Mouse (Mus musculus): ENCODE measurements at regions not wholly inside any gene's neighbourhood (a gene's known extent, or its start where the extent isn't known, plus 50 kb on each side); places are given as distances from the start of the nearest gene placed in this dataset.

GRCm38 (mm10) chr8:87177620-87178019 is 292.6 kb upstream of the N4bp1 start:
- intact Hi-C loops (cut with DNase I): no loop called here
- TF ChIP-seq CTCF (IDR thresholded peaks at IDR 0.05): no peak
- H3K4me3 ChIP-seq: no peak overlapping the region
- H3K27ac ChIP-seq: no peak overlapping the region
- no peak for DNase-seq

- intact Hi-C loops (cut with DNase I): no loop called here
- Histone ChIP-seq H3K4me3 (no peak overlapping the region), H3K27ac (no peak overlapping the region)
- no peak for DNase-seq
- no peak for TF ChIP-seq CTCF (IDR thresholded peaks at IDR 0.05)
Observed at GRCm38 (mm10) chr8:87175097-87175496, 290.0 kb upstream of the N4bp1 start.

GRCm38 (mm10) chr8:87173720-87174119 is 288.7 kb upstream of the N4bp1 start:
- no peak for DNase-seq
- intact Hi-C loops (cut with DNase I): no loop called here
- no peak for TF ChIP-seq CTCF (IDR thresholded peaks at IDR 0.05)
- H3K27ac ChIP-seq: no peak overlapping the region
- H3K4me3 ChIP-seq: no peak overlapping the region

DNA sequence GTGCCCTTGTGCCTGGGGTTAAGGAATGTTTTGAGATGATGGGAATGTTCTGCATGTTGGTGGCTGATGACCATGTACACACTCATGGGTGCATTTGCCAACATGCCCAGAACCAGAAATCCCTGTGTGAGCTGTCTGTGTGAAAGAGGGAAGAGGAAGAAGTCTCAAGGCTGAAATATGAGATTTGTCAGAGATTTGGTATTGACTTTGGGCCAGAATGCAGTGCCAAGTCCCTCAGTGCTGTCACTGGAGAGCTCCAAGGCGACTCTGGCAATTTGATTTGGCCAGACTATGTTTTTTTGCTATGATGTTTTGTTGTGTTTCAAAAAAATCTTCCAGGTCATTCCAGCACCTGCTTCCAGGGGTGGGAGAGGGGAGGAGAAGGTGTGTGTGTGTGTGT is 281.7 kb upstream of the N4bp1 start:
- Histone ChIP-seq H3K27ac (no peak overlapping the region), H3K4me3 (no peak overlapping the region)
- TF ChIP-seq CTCF (IDR thresholded peaks at IDR 0.05): no peak
- intact Hi-C loops (cut with DNase I): no loop called here
- no peak for DNase-seq

DNA sequence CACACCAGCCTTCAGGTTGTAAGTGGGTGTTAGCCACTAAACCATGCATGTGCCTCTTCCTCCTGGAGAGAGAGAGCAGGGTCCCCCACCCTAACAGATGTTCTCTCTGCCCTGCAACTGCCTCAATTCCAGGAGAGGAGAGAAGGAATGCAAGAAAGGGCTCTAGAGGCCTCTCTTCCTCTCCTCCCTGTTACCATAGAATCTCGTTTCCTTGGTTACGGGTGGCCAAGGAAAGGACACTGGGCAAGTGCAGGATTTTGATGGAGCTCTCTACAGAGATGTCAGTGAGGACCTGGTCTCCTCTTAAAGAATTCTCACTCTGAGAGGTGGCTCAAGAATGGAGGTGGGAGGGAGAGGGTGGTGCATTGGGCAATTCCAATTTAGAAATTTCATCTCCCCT is 275.4 kb upstream of the N4bp1 start:
- intact Hi-C loops (cut with DNase I): no loop called here
- no peak for DNase-seq
- no peak overlapping the region for H3K4me3 ChIP-seq
- H3K27ac ChIP-seq: no peak overlapping the region
- TF ChIP-seq CTCF (IDR thresholded peaks at IDR 0.05): no peak

DNA sequence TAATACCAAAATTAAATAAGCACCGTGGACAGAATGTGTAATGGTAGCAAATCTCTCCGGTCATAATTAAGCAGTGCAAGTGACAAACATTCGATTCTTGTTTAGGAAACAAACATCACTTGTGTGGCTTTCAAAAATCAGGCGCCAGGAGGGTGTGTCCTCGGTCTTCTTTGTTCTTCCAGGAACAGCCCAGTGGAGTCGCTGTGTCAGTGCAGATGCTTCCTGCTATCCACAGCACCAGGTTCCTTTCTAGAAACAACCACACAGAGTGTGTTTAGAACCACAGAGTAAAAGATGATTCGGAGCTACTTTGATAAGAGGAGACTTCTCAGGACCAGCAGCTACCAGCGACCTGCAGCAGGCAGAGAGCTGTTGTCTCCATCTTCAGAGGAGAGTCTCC is 273.3 kb upstream of the N4bp1 start:
- 0 out of 2 replicates have a peak, but pooled peaks have one; percentile 3 for TF ChIP-seq CTCF (IDR thresholded peaks at IDR 0.05)
- intact Hi-C loops (cut with DNase I): no loop called here

GRCm38 (mm10) chr8:87155819-87156425 is 270.9 kb upstream of the N4bp1 start:
- intact Hi-C loops (cut with DNase I): no loop called here
- Histone ChIP-seq H3K27ac (no peak overlapping the region), H3K4me3 (no peak overlapping the region)
- TF ChIP-seq CTCF (IDR thresholded peaks at IDR 0.05): no peak
- DNase-seq: no peak

More for the DNA sequence above, 273.3 kb upstream of the N4bp1 start:
- H3K4me3 ChIP-seq: no peak overlapping the region
- no peak overlapping the region for H3K27ac ChIP-seq
- no peak for DNase-seq

DNA sequence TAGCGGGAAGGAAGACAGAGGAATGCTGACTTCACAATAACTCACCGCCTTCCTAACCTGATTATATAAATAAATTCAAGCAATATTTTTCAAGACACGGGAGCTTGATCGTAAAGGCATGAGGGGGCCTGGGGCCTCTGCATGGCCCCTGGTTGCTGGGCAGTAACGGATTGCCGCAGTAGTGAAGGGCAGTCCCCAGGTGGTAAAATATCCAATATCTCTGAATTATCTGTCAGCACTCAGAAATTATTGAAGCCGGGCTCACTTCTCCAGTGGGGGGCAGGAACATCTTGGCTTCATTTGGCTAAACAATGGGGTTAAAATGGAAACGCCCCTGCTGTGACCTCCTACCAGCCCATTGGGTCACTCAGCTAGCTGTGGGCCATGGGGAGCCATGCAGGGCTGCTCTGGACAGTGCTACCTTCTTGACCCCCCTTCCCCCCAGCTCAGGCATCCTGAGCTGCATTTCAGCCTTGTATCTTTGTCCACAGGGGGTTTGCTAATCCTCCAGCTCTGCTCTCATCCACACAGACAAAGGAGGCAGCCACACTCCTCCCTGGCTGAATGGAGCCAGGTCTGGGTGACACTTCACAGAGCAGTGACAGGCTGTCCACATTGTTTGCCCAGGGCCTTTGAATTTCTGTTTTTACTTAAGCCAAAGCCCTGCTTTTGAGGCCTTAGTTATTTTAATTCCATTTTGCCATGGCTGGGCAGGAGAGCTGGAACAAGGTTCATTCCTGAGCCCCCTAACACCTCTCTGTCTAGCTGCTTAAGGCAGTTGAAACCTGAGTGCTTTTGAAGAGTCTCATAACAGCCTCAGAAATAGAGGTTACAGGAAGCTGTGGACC is 267.2 kb upstream of the N4bp1 start:
- no peak for TF ChIP-seq CTCF (IDR thresholded peaks at IDR 0.05)
- intact Hi-C loops (cut with DNase I): no loop called here
- Histone ChIP-seq H3K27ac (no peak overlapping the region), H3K4me3 (no peak overlapping the region)
- no peak for DNase-seq

- Histone ChIP-seq H3K27ac (no peak overlapping the region), H3K4me3 (no peak overlapping the region)
- intact Hi-C loops (cut with DNase I): no loop called here
- DNase-seq: no peak
- TF ChIP-seq CTCF (IDR thresholded peaks at IDR 0.05): no peak
Observed at GRCm38 (mm10) chr8:87148853-87149252, 263.8 kb upstream of the N4bp1 start.

- no peak for DNase-seq
- no peak for TF ChIP-seq CTCF (IDR thresholded peaks at IDR 0.05)
- Histone ChIP-seq H3K4me3 (no peak overlapping the region), H3K27ac (no peak overlapping the region)
- intact Hi-C loops (cut with DNase I): no loop called here
Observed at GRCm38 (mm10) chr8:87147704-87148103, 262.6 kb upstream of the N4bp1 start.

- Histone ChIP-seq H3K27ac (no peak overlapping the region), H3K4me3 (no peak overlapping the region)
- intact Hi-C loops (cut with DNase I): no loop called here
- no peak for DNase-seq
- no peak for TF ChIP-seq CTCF (IDR thresholded peaks at IDR 0.05)
Observed at GRCm38 (mm10) chr8:87137412-87137811, 252.4 kb upstream of the N4bp1 start.

GRCm38 (mm10) chr8:87131716-87132115 is 246.7 kb upstream of the N4bp1 start:
- H3K27ac ChIP-seq: no peak overlapping the region
- TF ChIP-seq CTCF (IDR thresholded peaks at IDR 0.05): no peak
- DNase-seq: no peak
- intact Hi-C loops (cut with DNase I): no loop called here
- H3K4me3 ChIP-seq: no peak overlapping the region

GRCm38 (mm10) chr8:87130691-87131090 is 245.6 kb upstream of the N4bp1 start:
- DNase-seq: no peak
- Histone ChIP-seq H3K4me3 (no peak overlapping the region), H3K27ac (peak overlapping the region; percentile 56)
- intact Hi-C loops (cut with DNase I): no loop called here
- TF ChIP-seq CTCF (IDR thresholded peaks at IDR 0.05): no peak

DNA sequence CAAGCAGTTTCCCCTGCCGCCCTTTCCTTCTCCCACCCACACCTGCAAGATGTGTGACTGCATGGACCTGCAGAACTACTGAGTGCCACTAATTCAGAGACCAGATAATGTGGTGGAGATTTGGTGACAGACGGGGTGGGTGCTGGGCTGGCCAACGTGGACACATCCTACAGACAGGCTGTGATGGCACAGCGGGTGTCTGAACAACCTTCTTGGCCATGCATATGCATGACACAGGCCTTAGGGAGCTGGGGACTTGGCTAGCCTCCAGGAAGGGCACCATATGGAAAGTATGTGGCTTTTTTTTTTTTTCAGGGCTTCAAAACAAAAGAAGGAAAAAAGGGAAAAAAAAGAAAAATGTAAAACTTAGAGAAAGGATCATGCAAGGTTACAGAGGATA is 243.5 kb upstream of the N4bp1 start:
- intact Hi-C loops (cut with DNase I): no loop called here
- no peak for DNase-seq
- H3K27ac ChIP-seq: no peak overlapping the region
- H3K4me3 ChIP-seq: no peak overlapping the region
- TF ChIP-seq CTCF (IDR thresholded peaks at IDR 0.05): no peak
